In genomic region chr11:46070789-46071188, GRCm38 (mm10) we compare ENCODE assay signal across 15 mouse cellular contexts. TPM values are rescaled to one million over a fixed set of nuclear protein-coding genes. Genes with fewer than 3 reads are reported as not detected.
A peak's percentile ranks its signal among the peaks of the same experiment; 100 is the strongest.
DNase-seq lines count a peak whose midpoint lies in the region; ATAC-seq and TF ChIP-seq lines count a peak whose summit lies in the region.
"Had no signal": no experiment of that assay in that cellular context is flagged by ENCODE, and none has a peak within 500 bp of the region (broad histone marks: within the 10 kb centered on the region; RNA-seq: fewer than 3 reads in every experiment).

No protein-coding gene starts in this region.

- no peak for DNase-seq in heart, postnatal 14 days
- DNase-seq in spleen, adult 2 months (ENCODE audit: low read depth in 1 of 2, low spot score in 2 of 2) = peak in 1 of 2 experiments; percentile 35
- DNase-seq in spleen, adult 18-20 months = no peak
- peak; percentile 60 for DNase-seq in ES-CJ7 (ENCODE audit: low read depth, low spot score)
- no peak for DNase-seq in ovary, postnatal 14 days (ENCODE audit: low spot score)
- no peak for DNase-seq in frontal cortex, postnatal 14 days (ENCODE audit: low spot score in 2 of 2)
- DNase-seq: cerebellum, adult 8-10 months; gastrocnemius, postnatal 10 days; lung, embryonic 14.5 days had no signal

- H3K9me3 ChIP-seq in heart, embryonic 13.5 days = no peaks in the 10 kb centered on the region
- no peaks in the 10 kb centered on the region for H3K9me3 ChIP-seq in limb, embryonic 15.5 days
- H3K9me3 ChIP-seq: forebrain, embryonic 12.5 days; G1E; hindbrain, embryonic 15.5 days had no signal

- H3K9ac ChIP-seq in heart, embryonic 13.5 days = peak overlapping the region; percentile 6; the same call in 1 of the 2 replicates
- no peak overlapping the region for H3K9ac ChIP-seq in limb, embryonic 15.5 days
- H3K9ac ChIP-seq: forebrain, embryonic 12.5 days; hindbrain, embryonic 15.5 days; lung, embryonic 14.5 days had no signal

- H3K4me3 ChIP-seq in heart, embryonic 13.5 days = no peak overlapping the region
- no peak overlapping the region for H3K4me3 ChIP-seq in spleen, adult 2 months (ENCODE audit: extremely low read depth, insufficient read depth, insufficient read length)
- H3K4me3 ChIP-seq in limb, embryonic 15.5 days = no peak overlapping the region
- H3K4me3 ChIP-seq: forebrain, embryonic 12.5 days; hindbrain, embryonic 15.5 days; myocyte had no signal

- H3K27me3 ChIP-seq in heart, embryonic 13.5 days (replicated peaks) = no peaks in the 10 kb centered on the region
- no peaks in the 10 kb centered on the region for H3K27me3 ChIP-seq in spleen, adult 2 months (ENCODE audit: control insufficient read depth, insufficient read depth, low read length)
- H3K27me3 ChIP-seq in limb, embryonic 15.5 days = no peaks in the 10 kb centered on the region
- H3K27me3 ChIP-seq: forebrain, embryonic 12.5 days; hindbrain, embryonic 15.5 days had no signal

- TF ChIP-seq CTCF in spleen, adult 2 months (IDR thresholded peaks at IDR 0.05; ENCODE audit: extremely low read depth, insufficient read depth, insufficient read length, insufficient replicate concordance) = no peak

- intact Hi-C loops in heart, postnatal 14 days (cut with DNase I) = no loop called here

- H3K36me3 ChIP-seq in heart, embryonic 13.5 days = peaks cover 77% of the 10 kb centered on the region
- H3K36me3 ChIP-seq in spleen, adult 2 months (ENCODE audit: control insufficient read depth, insufficient read depth, low read length) = peaks cover 5% of the 10 kb centered on the region
- H3K36me3 ChIP-seq in limb, embryonic 15.5 days = no peaks in the 10 kb centered on the region
- H3K36me3 ChIP-seq: forebrain, embryonic 12.5 days; G1E; hindbrain, embryonic 15.5 days had no signal

- no peak overlapping the region for H3K4me2 ChIP-seq in heart, embryonic 13.5 days
- H3K4me2 ChIP-seq in limb, embryonic 15.5 days = no peak overlapping the region
- H3K4me2 ChIP-seq: forebrain, embryonic 12.5 days; hindbrain, embryonic 15.5 days had no signal

- no peak for ATAC-seq in heart, embryonic 13.5 days (ENCODE audit: extremely low read depth, insufficient number of reproducible peaks, low FRiP score, low TSS enrichment)
- no peak for ATAC-seq in limb, embryonic 15.5 days (ENCODE audit: insufficient number of reproducible peaks, low FRiP score, low TSS enrichment, low read depth)

- peak overlapping the region; percentile 99 for H3K27ac ChIP-seq in heart, embryonic 13.5 days (replicated peaks)
- H3K27ac ChIP-seq in spleen, adult 2 months (ENCODE audit: insufficient read depth, low read length) = peak overlapping the region; percentile 36
- H3K27ac ChIP-seq in limb, embryonic 15.5 days = 0 out of 2 replicates have a peak overlapping the region, but pooled peaks have one; percentile 22
- H3K27ac ChIP-seq: forebrain, embryonic 12.5 days; hindbrain, embryonic 15.5 days had no signal

- WGBS in heart, embryonic 13.5 days = 69% methylated on average over 8 of the region's 8 CpGs
- WGBS in spleen, adult 2 months = 39% methylated on average over 8 of the region's 8 CpGs
- whole genome bisulfite sequencing in limb, embryonic 15.5 days = 66% methylated on average over 8 of the region's 8 CpGs

- TF ChIP-seq POLR2A in spleen, adult 2 months (IDR thresholded peaks at IDR 0.05; ENCODE audit: low read depth, low read length) = no peak

- peaks cover 84% of the 10 kb centered on the region for H3K4me1 ChIP-seq in heart, embryonic 13.5 days
- peaks cover 25% of the 10 kb centered on the region for H3K4me1 ChIP-seq in spleen, adult 2 months (ENCODE audit: control insufficient read depth, insufficient read depth, insufficient read length)
- peaks cover 62% of the 10 kb centered on the region for H3K4me1 ChIP-seq in limb, embryonic 15.5 days

RNA-seq across cellular contexts. Expression of gene Adam19, which starts 15.0 kb away (rescaled TPM):
- 24.2 and 24.7 TPM in 2 replicates for polyA plus RNA-seq in heart, embryonic 13.5 days (2015; fragmentation: Nextera tagmentation; extraction: Ambion mirVana)
- total RNA-seq in heart, postnatal 14 days (2021) = 10 to 100 TPM; 56.8 to 77.7 TPM
- 21.3 and 24.9 TPM in 2 replicates for polyA plus RNA-seq in spleen, adult 2 months (2012; rRNA removed)
- 12.1 and 12.2 TPM in 2 replicates for polyA plus RNA-seq in limb, embryonic 15.5 days (2015; fragmentation: Nextera tagmentation; extraction: Ambion mirVana)
- polyA plus RNA-seq: G1E had no signal

RNA-seq across cellular contexts. Expression of gene Gm12166, which starts 18.7 kb away (rescaled TPM):
- 4.8 and 5.3 TPM in 2 replicates for polyA plus RNA-seq in heart, embryonic 13.5 days (2015; fragmentation: Nextera tagmentation; extraction: Ambion mirVana)
- 1 to 10 TPM; 2.3 to 3.1 TPM for total RNA-seq in heart, postnatal 14 days (2021)
- polyA plus RNA-seq in spleen, adult 2 months (2012; rRNA removed) = 9.4 and 28.6 TPM in 2 replicates
- polyA plus RNA-seq in limb, embryonic 15.5 days (2015; fragmentation: Nextera tagmentation; extraction: Ambion mirVana) = 2.8 and 3.3 TPM in 2 replicates

Comparison
In these comparisons a context has a peak if more than half of its experiments do, and no peak if none do; other contexts are left out.
1. H3K27ac ChIP-seq: peak in every context shown above with its lines; median percentile 99 in heart, embryonic 13.5 days; 36 in spleen, adult 2 months; 22 in limb, embryonic 15.5 days.